Mouse (Mus musculus) cerebellum, postnatal 36 days (tissue): ENCODE measurements around the gene Gp1bb.

ENCODE experiments used
- DNase-seq, 2 experiments: peaks; one replicate each; pipeline ENCODE4 v3.0.0; 2021 to 2022; ENCODE audit warnings: mixed read lengths in 2 of 2

The Gp1bb gene

GRCm38 (mm10) chr16:18598006-18598405, 24.2 kb downstream of the Gp1bb start:
- no peak for DNase-seq

GRCm38 (mm10) chr16:18596255-18596654, 25.9 kb downstream of the Gp1bb start:
- no peak for DNase-seq

- no peak for DNase-seq
Measured at GRCm38 (mm10) chr16:18593930-18594329, 28.3 kb downstream of the Gp1bb start.

GRCm38 (mm10) chr16:18591047-18592018, 30.9 kb downstream of the Gp1bb start:
- no peak for DNase-seq

- DNase-seq = no peak
Measured at GRCm38 (mm10) chr16:18589804-18590790, 32.1 kb downstream of the Gp1bb start, which contains the start of gene Tbx1. Tbx1 (minus strand) TSS chr16:18590671.

GRCm38 (mm10) chr16:18589080-18589621, 33.1 kb downstream of the Gp1bb start:
- DNase-seq = no peak

- DNase-seq = no peak
Measured at GRCm38 (mm10) chr16:18588738-18589055, 33.5 kb downstream of the Gp1bb start.

- no peak for DNase-seq
Measured at GRCm38 (mm10) chr16:18587847-18588737, 34.1 kb downstream of the Gp1bb start.

- no peak for DNase-seq
Measured at GRCm38 (mm10) chr16:18586906-18587546, 35.2 kb downstream of the Gp1bb start.

- no peak for DNase-seq
Measured at GRCm38 (mm10) chr16:18586076-18586905, 35.9 kb downstream of the Gp1bb start.

- DNase-seq = no peak
Measured at GRCm38 (mm10) chr16:18585676-18586075, 36.5 kb downstream of the Gp1bb start.

GRCm38 (mm10) chr16:18584901-18585510, 37.2 kb downstream of the Gp1bb start:
- DNase-seq = no peak

- DNase-seq = no peak
Measured at GRCm38 (mm10) chr16:18583673-18584357, 38.4 kb downstream of the Gp1bb start.

- no peak for DNase-seq
Measured at GRCm38 (mm10) chr16:18583169-18583568, 39.0 kb downstream of the Gp1bb start.

- no peak for DNase-seq
Measured at GRCm38 (mm10) chr16:18582426-18583148, 39.6 kb downstream of the Gp1bb start.

- no peak for DNase-seq
Measured at GRCm38 (mm10) chr16:18581623-18582205, 40.5 kb downstream of the Gp1bb start.

GRCm38 (mm10) chr16:18581050-18581622, 41.1 kb downstream of the Gp1bb start:
- DNase-seq = no peak

GRCm38 (mm10) chr16:18580389-18580788, 41.8 kb downstream of the Gp1bb start:
- DNase-seq = no peak
